16 mouse cellular contexts compared by ENCODE assay signal in genomic region chrX:113712363-113712762, GRCm38 (mm10).
DNase-seq lines count a peak whose midpoint lies in the region; TF ChIP-seq lines count a peak whose summit lies in the region.
"Had no signal": no experiment of that assay in that cellular context is flagged by ENCODE, and none has a peak within 500 bp of the region (broad histone marks: within the 10 kb centered on the region; RNA-seq: fewer than 3 reads in every experiment).

No protein-coding gene starts in this region.

- TF ChIP-seq RAD21 in MEL (IDR thresholded peaks at IDR 0.05; ENCODE audit: low read depth, low read length) = no peak

- DNase-seq in MEL (ENCODE audit: low read depth, low spot score) = peak; percentile 11
- DNase-seq in urinary bladder, postnatal 25 days (ENCODE audit: low spot score) = no peak
- DNase-seq: adrenal gland, adult 2 months; adrenal gland, adult 8-10 months; adrenal gland, postnatal 10 days; adrenal gland, postnatal 14 days; adrenal gland, postnatal 25 days; adrenal gland, postnatal 36 days; B cell, adult 2 months; cerebellum, adult 11 months; cerebellum, adult 11-12 months; cerebellum, adult 18-20 months; cerebellum, adult 2 months; cerebellum, adult 8-10 months had no signal

- no peaks in the 10 kb centered on the region for H3K4me1 ChIP-seq in MEL (ENCODE audit: control insufficient read depth in 1 of 2, insufficient read depth in 2 of 2, low read length in 2 of 2)

- no peak overlapping the region for H3K4me3 ChIP-seq in MEL (ENCODE audit: control insufficient read depth in 1 of 2, insufficient read depth in 1 of 2, low read depth in 2 of 2, low read length in 2 of 2)

- H3K36me3 ChIP-seq in MEL (ENCODE audit: control insufficient read depth in 1 of 2, insufficient read depth in 2 of 2, low read length in 2 of 2) = no peaks in the 10 kb centered on the region
- H3K36me3 ChIP-seq: G1E had no signal

- no peak overlapping the region for H3K9ac ChIP-seq in MEL (ENCODE audit: control insufficient read depth, low read depth, low read length, poor library complexity, severe bottlenecking)

- TF ChIP-seq EP300 in MEL (IDR thresholded peaks at IDR 0.05; ENCODE audit: low read depth in 1 of 2, low read length in 2 of 2) = peak in 1 of 2 experiments; percentile 30; a peak in 1 of 4 replicates

- no peaks in the 10 kb centered on the region for H3K79me2 ChIP-seq in MEL (ENCODE audit: control insufficient read depth, insufficient read depth, low read length, poor library complexity)

- no peaks in the 10 kb centered on the region for H3K9me3 ChIP-seq in MEL (replicated peaks; ENCODE audit: insufficient read depth, low read length)
- H3K9me3 ChIP-seq: G1E had no signal

- TF ChIP-seq POLR2A in MEL (IDR thresholded peaks at IDR 0.05; ENCODE audit: control insufficient read depth in 1 of 2, insufficient read depth in 1 of 2, low read depth in 1 of 2, low read length in 2 of 2, poor library complexity in 1 of 2) = no peak

- no peaks in the 10 kb centered on the region for H3K27me3 ChIP-seq in MEL (ENCODE audit: control insufficient read depth in 1 of 2, insufficient read depth in 2 of 2, low read length in 2 of 2)
- H3K27me3 ChIP-seq: CH12.LX had no signal

- no peak overlapping the region for H3K27ac ChIP-seq in MEL (ENCODE audit: control insufficient read depth, low read depth, low read length)

- TF ChIP-seq CTCF in MEL (IDR thresholded peaks at IDR 0.05 in 2 of 3, conservative IDR thresholded peaks at IDR 0.05 in 1 of 3; ENCODE audit: control insufficient read depth in 1 of 3, insufficient read depth in 1 of 3, low read depth in 2 of 3, low read length in 3 of 3, poor library complexity in 1 of 3, severe bottlenecking in 1 of 3) = no peak

TF ChIP-seq in MEL, 35 proteins besides CTCF, POLR2A, EP300 and RAD21:
- TF ChIP-seq E2F4 (IDR thresholded peaks at IDR 0.05; ENCODE audit: borderline replicate concordance, low read depth, low read length) (no peak), GATA1 (IDR thresholded peaks at IDR 0.05; ENCODE audit: low read depth, low read length) (0 out of 2 replicates have a peak, but pooled peaks have one; percentile 21), TCF12 (IDR thresholded peaks at IDR 0.05; ENCODE audit: low read depth, low read length) (0 out of 2 replicates have a peak, but pooled peaks have one; percentile 9), ZC3H11A (IDR thresholded peaks at IDR 0.05; ENCODE audit: low read depth, low read length) (no peak), RCOR1 (IDR thresholded peaks at IDR 0.05; ENCODE audit: low read depth, low read length) (peak; percentile 68), ZNF384 (IDR thresholded peaks at IDR 0.05; ENCODE audit: low read depth, low read length) (peak; percentile 71)
